Mouse (Mus musculus) bone marrow, adult 2 months (tissue): ENCODE results near the gene Lpin2. TPM values are rescaled to one million over a fixed set of nuclear protein-coding genes. Genes with fewer than 3 reads are reported as not detected.

Experiments used
- H3K27ac ChIP-seq: fragments of 200-500 bp; 2 replicates; pipeline ENCODE4 v1.5.1; 2012; ENCODE audit warnings: low read depth, mild to moderate bottlenecking, control low read depth, inconsistent platforms, low read length; ENCODE audit not compliant: control insufficient read depth, poor library complexity, insufficient read depth
- H3K4me1 ChIP-seq: fragments of 200-500 bp; 2 replicates; pipeline ENCODE4 v1.6.1; 2011; ENCODE audit warnings: low read length; ENCODE audit not compliant: control insufficient read depth, insufficient read depth
- H3K4me3 ChIP-seq: fragments of 200-500 bp; replicated peaks from 2 replicates; pipeline ENCODE3; 2011; ENCODE audit warnings: mild to moderate bottlenecking, low read depth, low read length, control low read depth; ENCODE audit not compliant: control insufficient read depth
- CTCF ChIP-seq: fragments of 200-500 bp; IDR thresholded peaks from 2 replicates; pipeline ENCODE4 v1.5.1; 2011; ENCODE audit warnings: low read length, control low read depth; ENCODE audit not compliant: control insufficient read depth, insufficient read depth
- POLR2A ChIP-seq: fragments of 200-500 bp; IDR thresholded peaks from 2 replicates; pipeline ENCODE4 v1.6.1; 2011; ENCODE audit warnings: low read depth, mild to moderate bottlenecking, control low read depth, low read length, borderline replicate concordance; ENCODE audit not compliant: control insufficient read depth
- WGBS: fragments of 180-500 bp; shearing (Covaris S2); methylation state at CpG from one replicate; pipeline ENCODE4 v1.1.7; 2018; 5-methylcytosine and 5-hydroxymethylcytosine counted together
- polyA plus RNA-seq: library from polyadenylated mRNA; stranded (reverse); fragments of >200 nt; gene quantifications from 2 replicates; pipeline ENCODE4 v1.2.4, GENCODE M21; 2011; ENCODE audit warnings: low replicate concordance; ENCODE audit not compliant: missing spikeins, insufficient read depth, insufficient read length

Lpin2 gene
- polyA plus RNA-seq, 1 experiment, result 70.4 TPM

GRCm38 (mm10) chr17:71191651-71192419 lies 9.5 kb downstream of the Lpin2 start:
- 84% methylated on average over 8 of the region's 8 CpGs for WGBS
- H3K4me1 ChIP-seq, result peaks cover 5% of the 10 kb centered on the region; the same call in 1 of the 2 replicates
- no peak for TF ChIP-seq POLR2A
- TF ChIP-seq CTCF, result 0 out of 2 replicates have a peak, but pooled peaks have one; percentile 13
- no peak overlapping the region for H3K4me3 ChIP-seq
- no peak overlapping the region for H3K27ac ChIP-seq

DNA sequence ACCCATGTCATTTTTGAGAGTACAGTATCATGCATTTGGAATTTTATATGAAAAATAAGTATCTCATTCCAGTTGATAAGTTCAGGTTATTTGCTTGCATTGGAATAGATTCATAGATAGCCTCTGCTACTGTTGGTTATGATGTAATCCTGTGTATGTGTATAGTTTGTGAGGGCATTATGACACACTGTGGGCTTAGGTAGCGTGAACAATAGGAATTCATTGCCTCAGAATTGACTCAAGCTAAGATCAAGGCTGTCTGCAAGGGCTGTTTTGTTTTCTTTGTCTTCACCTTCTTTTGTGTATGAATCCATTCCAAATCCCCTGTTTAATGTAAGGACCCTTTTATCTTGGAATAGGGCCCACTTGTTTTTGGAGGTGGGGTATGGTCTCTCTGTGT lies 10.7 kb downstream of the Lpin2 start:
- Histone ChIP-seq H3K27ac (no peak overlapping the region), H3K4me1 (peaks cover 5% of the 10 kb centered on the region; the same call in 1 of the 2 replicates), H3K4me3 (no peak overlapping the region)
- TF ChIP-seq CTCF (no peak), POLR2A (no peak)
- WGBS, result 71% methylated on average over 1 of the region's 1 CpGs

- Histone ChIP-seq H3K4me3 (no peak overlapping the region), H3K4me1 (peaks cover 5% of the 10 kb centered on the region; the same call in 1 of the 2 replicates), H3K27ac (no peak overlapping the region)
- 92% methylated on average over 1 of the region's 1 CpGs for WGBS
- TF ChIP-seq POLR2A (no peak), CTCF (no peak)
These were observed 11.1 kb downstream of the Lpin2 start for GRCm38 (mm10) chr17:71193485-71193884.

DNA sequence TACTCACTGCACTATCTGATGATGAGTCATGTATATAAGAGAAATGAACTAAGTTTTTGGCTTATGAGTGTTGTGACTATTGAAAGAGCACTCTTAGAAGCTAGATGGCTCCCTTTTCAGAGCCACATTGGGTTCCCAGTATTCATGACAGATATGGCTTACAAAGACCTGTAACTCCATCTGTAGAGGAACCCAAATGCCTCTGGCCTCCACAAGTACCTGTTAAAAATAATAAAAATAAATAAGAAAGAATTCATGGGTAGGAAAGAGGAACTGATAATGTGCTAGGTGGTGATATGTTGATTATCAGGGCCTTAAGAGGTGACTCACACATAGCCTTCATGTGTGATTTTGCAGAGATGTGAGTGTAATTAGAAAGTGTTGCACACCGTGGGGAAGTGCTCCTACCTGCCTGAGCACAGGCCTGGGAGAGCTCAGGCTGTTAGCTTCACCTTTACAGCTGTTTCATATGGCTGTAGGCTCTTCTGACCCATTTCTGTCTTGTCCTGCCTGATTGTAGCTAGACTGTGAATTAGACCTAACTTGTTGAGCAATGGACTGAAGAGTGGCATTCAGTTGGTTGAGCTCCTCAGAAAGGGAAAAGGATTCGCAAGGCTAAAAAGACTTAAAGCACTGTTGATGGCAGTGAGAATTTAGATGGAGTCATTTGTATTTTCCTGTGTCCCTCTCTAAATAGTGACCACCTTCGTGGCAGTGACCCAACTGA lies 12.7 kb downstream of the Lpin2 start:
- Histone ChIP-seq H3K4me1 (peaks cover 5% of the 10 kb centered on the region; the same call in 1 of the 2 replicates), H3K4me3 (no peak overlapping the region), H3K27ac (no peak overlapping the region)
- WGBS, result 39% methylated on average over 3 of the region's 3 CpGs
- no peak for TF ChIP-seq POLR2A
- TF ChIP-seq CTCF, result no peak

DNA sequence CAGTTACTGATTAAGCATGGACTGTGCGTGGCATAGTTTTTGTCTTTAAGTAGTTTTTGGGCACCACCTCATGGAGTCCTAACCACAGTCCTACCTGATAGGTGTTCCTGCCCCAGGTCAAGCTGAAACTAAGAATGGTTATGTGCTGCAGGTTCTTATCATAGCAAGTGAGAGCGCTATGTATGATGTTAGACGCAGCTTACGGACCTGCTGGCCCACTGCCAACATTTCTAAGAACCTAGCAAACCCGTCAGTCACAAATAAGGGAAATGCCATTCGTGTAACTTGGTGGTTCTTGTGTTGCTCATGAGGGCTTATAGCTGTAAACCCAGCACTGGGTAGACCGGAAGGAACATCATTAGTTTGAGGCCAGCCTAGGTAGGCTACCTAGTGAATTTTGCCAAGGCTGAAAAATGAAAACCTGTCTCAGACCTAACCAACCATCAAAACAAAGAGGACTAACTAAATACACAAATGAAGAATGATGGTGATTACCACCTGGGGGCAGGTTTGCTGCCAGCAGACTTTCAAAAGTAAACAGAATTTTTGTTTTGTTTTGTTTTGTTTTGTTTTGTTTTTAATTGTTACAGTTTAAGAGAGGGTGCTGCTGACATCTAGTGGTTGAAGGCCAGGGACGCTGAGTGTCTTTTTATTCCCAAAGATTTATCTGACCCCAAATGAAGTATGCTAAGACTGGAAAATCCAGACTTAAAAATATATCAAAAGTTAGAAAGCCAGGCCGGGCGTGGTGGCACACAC lies 13.5 kb downstream of the Lpin2 start:
- H3K4me3 ChIP-seq, result peak overlapping the region; percentile 25
- 21% methylated on average over 10 of the region's 10 CpGs for WGBS
- peaks cover 3% of the 10 kb centered on the region; the same call in 1 of the 2 replicates for H3K4me1 ChIP-seq
- TF ChIP-seq CTCF (no peak), POLR2A (no peak)
- no peak overlapping the region for H3K27ac ChIP-seq

- H3K4me3 ChIP-seq, result no peak overlapping the region
- H3K27ac ChIP-seq, result no peak overlapping the region
- peaks cover 2% of the 10 kb centered on the region; the same call in 1 of the 2 replicates for H3K4me1 ChIP-seq
- TF ChIP-seq POLR2A, result no peak
- no peak for TF ChIP-seq CTCF
- 50% methylated on average over 3 of the region's 3 CpGs for WGBS
These were observed 14.1 kb downstream of the Lpin2 start for GRCm38 (mm10) chr17:71196415-71196814.

DNA sequence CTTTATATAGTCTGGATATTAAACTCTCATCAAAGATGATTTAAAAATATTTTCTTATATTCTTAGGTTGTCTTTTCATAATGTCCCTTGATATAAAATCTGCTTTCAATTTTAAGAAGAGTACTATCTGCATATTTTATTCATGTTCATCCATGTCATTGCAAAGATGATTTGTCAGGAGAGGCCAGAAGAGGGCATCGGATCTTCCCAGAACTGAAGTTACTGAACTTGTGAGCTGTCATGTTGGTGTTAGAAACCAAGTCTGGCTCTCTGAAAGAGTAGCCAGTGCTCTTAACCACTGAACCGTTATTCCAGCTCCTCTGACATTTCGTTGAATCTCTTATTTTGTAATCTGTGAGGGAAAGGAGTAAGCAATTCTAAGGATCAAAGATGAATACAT lies 17.0 kb downstream of the Lpin2 start:
- peaks cover 2% of the 10 kb centered on the region; the same call in 1 of the 2 replicates for H3K4me1 ChIP-seq
- WGBS, result 64% methylated on average over 3 of the region's 3 CpGs

More for the DNA sequence above, 17.0 kb downstream of the Lpin2 start:
- Histone ChIP-seq H3K27ac (no peak overlapping the region), H3K4me3 (no peak overlapping the region)
- TF ChIP-seq CTCF (no peak), POLR2A (no peak)
